Mouse (Mus musculus): ENCODE results near the gene Fgd3.

Gene Fgd3

GRCm38 (mm10) chr13:49247740-49248466 lies 72.2 kb downstream of the Fgd3 start:
- DNase-seq, result peak in 1 of 2 experiments; percentile 12

- no peak for DNase-seq
Observed at GRCm38 (mm10) chr13:49247232-49247739, 72.8 kb downstream of the Fgd3 start.

- no peak for DNase-seq
Observed at GRCm38 (mm10) chr13:49246626-49247025, 73.5 kb downstream of the Fgd3 start.

- DNase-seq, result peak in 1 of 2 experiments; percentile 8
Observed at GRCm38 (mm10) chr13:49246011-49246410, 74.1 kb downstream of the Fgd3 start.

GRCm38 (mm10) chr13:49245251-49245650 lies 74.9 kb downstream of the Fgd3 start:
- no peak for DNase-seq

GRCm38 (mm10) chr13:49243492-49243891 lies 76.6 kb downstream of the Fgd3 start:
- DNase-seq, result no peak

GRCm38 (mm10) chr13:49242321-49243065 lies 77.6 kb downstream of the Fgd3 start:
- DNase-seq, result no peak

- no peak for DNase-seq
Observed at GRCm38 (mm10) chr13:49238737-49239136, 81.4 kb downstream of the Fgd3 start.

GRCm38 (mm10) chr13:49237617-49238016 lies 82.5 kb downstream of the Fgd3 start:
- no peak for DNase-seq

- DNase-seq, result no peak
Observed at GRCm38 (mm10) chr13:49234711-49235110, 85.4 kb downstream of the Fgd3 start.

GRCm38 (mm10) chr13:49233792-49234572 lies 86.1 kb downstream of the Fgd3 start:
- no peak for DNase-seq

GRCm38 (mm10) chr13:49225633-49226032 lies 94.5 kb downstream of the Fgd3 start:
- DNase-seq, result no peak

- no peak for DNase-seq
Observed at GRCm38 (mm10) chr13:49225159-49225558, 95.0 kb downstream of the Fgd3 start.

GRCm38 (mm10) chr13:49224729-49225128 lies 95.4 kb downstream of the Fgd3 start:
- DNase-seq, result no peak

- DNase-seq, result no peak
Observed at GRCm38 (mm10) chr13:49224314-49224713, 95.8 kb downstream of the Fgd3 start.

- no peak for DNase-seq
Observed at GRCm38 (mm10) chr13:49220912-49221311, 99.2 kb downstream of the Fgd3 start.

- no peak for DNase-seq
Observed at GRCm38 (mm10) chr13:49219367-49219766, 100.7 kb downstream of the Fgd3 start.

GRCm38 (mm10) chr13:49218651-49219050 lies 101.5 kb downstream of the Fgd3 start:
- no peak for DNase-seq

- no peak for DNase-seq
Observed at GRCm38 (mm10) chr13:49216808-49217561, 103.1 kb downstream of the Fgd3 start.

- DNase-seq, result no peak
Observed at GRCm38 (mm10) chr13:49216220-49216552, 103.9 kb downstream of the Fgd3 start.

- DNase-seq, result peak; percentile 89 to 94
Observed at GRCm38 (mm10) chr13:49215504-49216219, 104.4 kb downstream of the Fgd3 start, which contains the start of gene Card19. TSS of gene Card19 (minus strand) at chr13:49216037.

GRCm38 (mm10) chr13:49215128-49215503 lies 105.0 kb downstream of the Fgd3 start:
- DNase-seq, result no peak

Data from cerebellum, postnatal 25 days (tissue).